Mouse (Mus musculus): ENCODE measurements around the gene Atp13a2. TPM values are rescaled to one million over a fixed set of nuclear protein-coding genes. Genes with fewer than 3 reads are reported as not detected.

The Atp13a2 gene
- polyA plus RNA-seq, 1 experiment from 2014 or later, result 33.4 TPM

DNA sequence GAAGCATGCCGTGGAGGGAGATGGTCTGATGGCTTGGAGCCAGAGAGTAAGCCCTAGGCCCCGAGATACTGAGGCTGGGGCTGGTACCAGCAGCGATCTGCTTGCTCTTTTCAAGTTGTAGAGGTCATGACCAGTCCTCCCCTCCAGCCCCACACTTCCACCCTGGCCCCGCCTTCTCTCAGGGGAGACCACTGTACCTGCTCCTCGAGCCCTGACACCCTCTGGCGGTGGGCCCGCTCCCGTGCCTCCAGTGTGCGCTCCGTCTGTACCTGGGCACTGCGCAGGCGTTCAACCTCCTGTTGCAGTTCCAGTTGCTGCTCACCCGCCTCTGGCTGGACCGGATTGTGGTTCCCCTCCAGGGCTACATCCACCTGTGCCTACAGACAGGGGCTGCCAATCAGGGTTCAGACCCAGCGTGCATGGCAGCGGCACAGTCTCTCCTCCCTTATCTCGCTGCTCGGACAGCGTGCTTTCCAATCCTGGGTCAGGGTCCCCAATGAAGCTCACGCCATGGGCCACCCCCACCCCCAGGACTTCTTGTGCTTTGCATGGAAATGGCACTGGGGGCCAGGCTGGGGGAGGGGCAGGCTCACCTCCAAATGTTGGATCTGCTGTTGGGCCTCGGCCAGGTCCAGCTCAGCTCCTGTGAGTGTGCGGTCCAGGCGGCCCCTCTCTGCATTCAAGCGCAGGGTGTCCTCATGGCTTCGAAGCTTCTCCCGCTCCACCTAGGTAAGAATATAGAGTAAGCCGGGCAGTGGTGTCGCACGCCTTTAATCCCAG, 31.2 kb downstream of the Atp13a2 start:
- Histone ChIP-seq H3K9ac (ENCODE audit: low read length) (no peak overlapping the region), H3K27me3 (ENCODE audit: control insufficient read depth, insufficient read depth, low read length) (no peaks in the 10 kb centered on the region), H3K9me3 (ENCODE audit: control insufficient read depth, low read length) (no peaks in the 10 kb centered on the region), H3K4me1 (ENCODE audit: control insufficient read depth, insufficient read depth, low read length) (peaks cover 18% of the 10 kb centered on the region), H3K4me2 (no peak overlapping the region), H3K27ac (ENCODE audit: low read depth, low read length) (no peak overlapping the region), H3K4me3 (ENCODE audit: low read depth, low read length) (no peak overlapping the region), H3K36me3 (ENCODE audit: control insufficient read depth, insufficient read depth, low read length) (peaks cover 15% of the 10 kb centered on the region)
- ATAC-seq (ENCODE audit: low FRiP score) (no peak), DNase-seq (ENCODE audit: low spot score, missing footprints) (no peak)
- 89% methylated on average over 29 of the region's 29 CpGs for WGBS

DNA sequence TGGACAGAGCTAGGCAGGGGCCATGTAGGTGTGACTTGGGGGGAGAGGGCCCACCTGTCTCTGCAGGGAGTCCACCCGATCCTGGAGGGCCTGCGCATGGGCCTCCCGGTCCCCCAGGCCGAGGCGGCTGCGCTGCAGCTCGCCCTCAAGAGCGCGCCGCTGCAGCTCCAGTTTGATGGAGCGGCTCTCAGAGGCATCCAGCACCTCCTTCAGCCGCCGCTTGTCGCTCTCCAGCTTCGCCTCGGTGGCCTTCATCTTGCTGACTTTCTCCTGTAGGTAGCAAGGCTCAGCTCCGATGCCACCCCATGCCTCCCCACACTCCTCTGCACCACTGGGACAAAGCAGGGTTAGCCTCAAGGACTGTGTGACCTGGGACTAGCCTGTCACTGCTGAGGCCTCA, 33.5 kb downstream of the Atp13a2 start:
- Histone ChIP-seq H3K9me3 (ENCODE audit: control insufficient read depth, low read length) (no peaks in the 10 kb centered on the region), H3K27me3 (ENCODE audit: control insufficient read depth, insufficient read depth, low read length) (no peaks in the 10 kb centered on the region), H3K4me1 (ENCODE audit: control insufficient read depth, insufficient read depth, low read length) (peaks cover 18% of the 10 kb centered on the region), H3K36me3 (ENCODE audit: control insufficient read depth, insufficient read depth, low read length) (peaks cover 6% of the 10 kb centered on the region), H3K4me2 (no peak overlapping the region), H3K27ac (ENCODE audit: low read depth, low read length) (peak overlapping the region; percentile 82), H3K9ac (ENCODE audit: low read length) (peak overlapping the region; percentile 1), H3K4me3 (ENCODE audit: low read depth, low read length) (no peak overlapping the region)
- DNase-seq (ENCODE audit: low spot score, missing footprints) (no peak), ATAC-seq (ENCODE audit: low FRiP score) (no peak)
- 90% methylated on average over 17 of the region's 17 CpGs for WGBS

DNA sequence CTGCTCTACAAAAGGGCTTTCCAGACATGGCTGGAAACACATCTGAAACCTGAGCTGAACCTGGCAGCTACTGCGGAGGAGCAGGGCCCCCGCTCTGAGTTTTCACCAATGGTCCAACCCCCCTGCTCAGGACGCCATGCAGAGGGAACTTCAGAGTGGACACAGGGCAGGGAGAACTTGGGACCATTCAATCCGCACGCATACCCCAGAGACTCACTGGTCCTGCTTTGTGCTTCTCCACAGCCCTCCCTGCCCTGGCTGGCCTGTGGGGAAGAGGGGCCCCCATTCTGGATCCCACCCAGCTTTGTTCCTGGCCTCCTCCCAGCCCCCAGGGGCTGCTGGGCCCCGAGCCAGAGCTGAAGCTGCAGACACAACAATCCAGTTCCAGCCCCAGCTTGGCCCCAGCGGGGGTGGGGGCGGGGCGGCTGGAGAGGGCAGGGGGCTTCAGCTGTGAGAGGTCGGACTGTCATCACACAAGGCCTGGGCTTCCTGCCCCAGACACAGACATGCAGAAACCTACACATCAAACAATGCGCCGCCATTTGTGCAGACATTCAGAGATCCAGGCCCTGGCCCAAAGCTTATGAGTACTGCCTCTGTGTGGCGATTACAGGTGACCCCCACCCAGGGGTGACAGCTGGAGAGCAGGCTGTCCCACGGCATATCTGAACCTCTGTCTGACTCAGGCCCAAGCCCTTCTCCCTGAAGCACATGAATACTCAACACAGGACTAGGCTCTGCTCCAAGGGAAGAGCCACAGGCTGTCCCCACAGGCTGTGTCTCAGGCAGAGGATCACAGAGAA, 34.3 kb downstream of the Atp13a2 start:
- H3K9me3 ChIP-seq (ENCODE audit: control insufficient read depth, low read length), result no peaks in the 10 kb centered on the region
- peaks cover 18% of the 10 kb centered on the region for H3K4me1 ChIP-seq (ENCODE audit: control insufficient read depth, insufficient read depth, low read length)
- peak overlapping the region; percentile 82 for H3K27ac ChIP-seq (ENCODE audit: low read depth, low read length)
- peaks cover 2% of the 10 kb centered on the region for H3K36me3 ChIP-seq (ENCODE audit: control insufficient read depth, insufficient read depth, low read length)
- H3K27me3 ChIP-seq (ENCODE audit: control insufficient read depth, insufficient read depth, low read length), result no peaks in the 10 kb centered on the region
- peak overlapping the region; percentile 1 for H3K9ac ChIP-seq (ENCODE audit: low read length)
- no peak overlapping the region for H3K4me2 ChIP-seq
- 28% methylated on average over 14 of the region's 14 CpGs for WGBS
- ATAC-seq (ENCODE audit: low FRiP score) (peak; percentile 77), DNase-seq (ENCODE audit: low spot score, missing footprints) (peak; percentile 95)
- no peak overlapping the region for H3K4me3 ChIP-seq (ENCODE audit: low read depth, low read length)

GRCm38 (mm10) chr4:141021614-141021929, 34.9 kb downstream of the Atp13a2 start:
- H3K27ac ChIP-seq (ENCODE audit: low read depth, low read length), result peak overlapping the region; percentile 82
- 75% methylated on average over 11 of the region's 11 CpGs for WGBS
- H3K27me3 ChIP-seq (ENCODE audit: control insufficient read depth, insufficient read depth, low read length), result no peaks in the 10 kb centered on the region
- DNase-seq (ENCODE audit: low spot score, missing footprints), result no peak
- ATAC-seq (ENCODE audit: low FRiP score), result peak; percentile 17; the same call in 1 of the 2 replicates
- peak overlapping the region; percentile 9 for H3K9ac ChIP-seq (ENCODE audit: low read length)
- H3K4me3 ChIP-seq (ENCODE audit: low read depth, low read length), result no peak overlapping the region
- H3K36me3 ChIP-seq (ENCODE audit: control insufficient read depth, insufficient read depth, low read length), result no peaks in the 10 kb centered on the region; the same call in 1 of the 2 replicates
- no peak overlapping the region for H3K4me2 ChIP-seq
- no peaks in the 10 kb centered on the region for H3K9me3 ChIP-seq (ENCODE audit: control insufficient read depth, low read length)
- peaks cover 18% of the 10 kb centered on the region for H3K4me1 ChIP-seq (ENCODE audit: control insufficient read depth, insufficient read depth, low read length)

DNA sequence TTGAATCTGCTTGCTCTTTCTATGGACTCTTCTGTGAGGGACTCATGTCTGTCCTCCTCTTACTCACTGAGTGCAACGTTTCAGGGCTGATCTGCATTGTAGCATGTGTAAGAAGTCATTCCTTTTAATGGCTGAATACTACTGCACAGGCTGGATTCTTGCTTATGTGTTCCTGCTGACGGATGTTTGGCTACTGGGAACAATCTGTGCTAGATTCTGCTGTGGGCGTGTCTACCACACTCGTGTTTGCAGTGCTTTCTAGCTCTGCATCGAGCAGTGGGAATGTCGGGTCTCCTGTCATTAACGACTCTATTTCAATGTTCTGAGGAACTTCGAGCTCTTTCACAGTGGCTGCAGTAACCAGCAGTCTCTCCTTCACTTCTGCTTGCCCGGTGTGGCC, 37.4 kb downstream of the Atp13a2 start:
- H3K4me1 ChIP-seq (ENCODE audit: control insufficient read depth, insufficient read depth, low read length), result peaks cover 18% of the 10 kb centered on the region
- H3K27me3 ChIP-seq (ENCODE audit: control insufficient read depth, insufficient read depth, low read length), result no peaks in the 10 kb centered on the region
- no peak overlapping the region for H3K4me2 ChIP-seq
- H3K9me3 ChIP-seq (ENCODE audit: control insufficient read depth, low read length), result no peaks in the 10 kb centered on the region
- 79% methylated on average over 9 of the region's 9 CpGs for WGBS
- H3K9ac ChIP-seq (ENCODE audit: low read length), result no peak overlapping the region
- ATAC-seq (ENCODE audit: low FRiP score) (no peak), DNase-seq (ENCODE audit: low spot score, missing footprints) (no peak)
- no peak overlapping the region for H3K27ac ChIP-seq (ENCODE audit: low read depth, low read length)
- H3K36me3 ChIP-seq (ENCODE audit: control insufficient read depth, insufficient read depth, low read length), result peaks cover 4% of the 10 kb centered on the region
- H3K4me3 ChIP-seq (ENCODE audit: low read depth, low read length), result no peak overlapping the region

- Histone ChIP-seq H3K27me3 (ENCODE audit: control insufficient read depth, insufficient read depth, low read length) (no peaks in the 10 kb centered on the region), H3K4me2 (no peak overlapping the region), H3K9ac (ENCODE audit: low read length) (no peak overlapping the region), H3K36me3 (ENCODE audit: control insufficient read depth, insufficient read depth, low read length) (peaks cover 4% of the 10 kb centered on the region), H3K27ac (ENCODE audit: low read depth, low read length) (no peak overlapping the region), H3K9me3 (ENCODE audit: control insufficient read depth, low read length) (no peaks in the 10 kb centered on the region), H3K4me1 (ENCODE audit: control insufficient read depth, insufficient read depth, low read length) (peaks cover 18% of the 10 kb centered on the region), H3K4me3 (ENCODE audit: low read depth, low read length) (no peak overlapping the region)
- ATAC-seq (ENCODE audit: low FRiP score), result no peak
- 79% methylated on average over 27 of the region's 27 CpGs for WGBS
- no peak for DNase-seq (ENCODE audit: low spot score, missing footprints)
Observed at GRCm38 (mm10) chr4:141024992-141025391, 38.3 kb downstream of the Atp13a2 start.

GRCm38 (mm10) chr4:141030541-141031206, 44.0 kb downstream of the Atp13a2 start:
- no peak overlapping the region for H3K9ac ChIP-seq (ENCODE audit: low read length)
- no peaks in the 10 kb centered on the region for H3K9me3 ChIP-seq (ENCODE audit: control insufficient read depth, low read length)
- no peak overlapping the region for H3K4me2 ChIP-seq
- DNase-seq (ENCODE audit: low spot score, missing footprints) (no peak), ATAC-seq (ENCODE audit: low FRiP score) (no peak)
- H3K27ac ChIP-seq (ENCODE audit: low read depth, low read length), result no peak overlapping the region
- WGBS, result 90% methylated on average over 18 of the region's 18 CpGs
- peaks cover 11% of the 10 kb centered on the region for H3K36me3 ChIP-seq (ENCODE audit: control insufficient read depth, insufficient read depth, low read length)
- H3K4me3 ChIP-seq (ENCODE audit: low read depth, low read length), result no peak overlapping the region
- no peaks in the 10 kb centered on the region for H3K27me3 ChIP-seq (ENCODE audit: control insufficient read depth, insufficient read depth, low read length)
- H3K4me1 ChIP-seq (ENCODE audit: control insufficient read depth, insufficient read depth, low read length), result no peaks in the 10 kb centered on the region

- 19% methylated on average over 6 of the region's 6 CpGs for WGBS
- peaks cover 11% of the 10 kb centered on the region for H3K36me3 ChIP-seq (ENCODE audit: control insufficient read depth, insufficient read depth, low read length)
Observed at GRCm38 (mm10) chr4:141031733-141032132, 45.1 kb downstream of the Atp13a2 start.

More at GRCm38 (mm10) chr4:141031733-141032132, 45.1 kb downstream of the Atp13a2 start:
- H3K4me2 ChIP-seq, result no peak overlapping the region
- ATAC-seq (ENCODE audit: low FRiP score) (peak; percentile 65), DNase-seq (ENCODE audit: low spot score, missing footprints) (peak; percentile 99)
- H3K4me3 ChIP-seq (ENCODE audit: low read depth, low read length), result no peak overlapping the region
- no peaks in the 10 kb centered on the region for H3K27me3 ChIP-seq (ENCODE audit: control insufficient read depth, insufficient read depth, low read length)
- H3K9ac ChIP-seq (ENCODE audit: low read length), result no peak overlapping the region
- no peaks in the 10 kb centered on the region for H3K4me1 ChIP-seq (ENCODE audit: control insufficient read depth, insufficient read depth, low read length)
- no peaks in the 10 kb centered on the region for H3K9me3 ChIP-seq (ENCODE audit: control insufficient read depth, low read length)
- H3K27ac ChIP-seq (ENCODE audit: low read depth, low read length), result no peak overlapping the region

All from midbrain, embryonic 11.5 days (tissue).